Mouse (Mus musculus): Measurements from ENCODE around the gene Zscan4-ps2.
"Not testable (repeated sequence)": the region's sequence is repeated elsewhere in the genome, so short reads cannot be mapped to it uniquely, and the experiment has no call there.

Gene Zscan4-ps2

GRCm38 (mm10) chr7:11514010-11514409 lies at the start of gene Zscan4-ps2:
Gene Zscan4-ps2, plus strand, starts transcription at chr7:11514310.
- not testable (repeated sequence) for DNase-seq (ENCODE audit: low read depth, low spot score)

All from A20 (cell line).